Mouse (Mus musculus): Measurements from ENCODE around the gene Lrrtm3. TPM values are rescaled to one million over a fixed set of nuclear protein-coding genes. Genes with fewer than 3 reads are reported as not detected.

The Lrrtm3 gene
- polyA plus RNA-seq, 1 experiment from 2014 or later: 7.1 TPM

- Histone ChIP-seq H3K9ac (replicated peaks; ENCODE audit: low read depth, low read length) (no peak overlapping the region), H3K27ac (ENCODE audit: low read length) (no peak overlapping the region), H3K36me3 (ENCODE audit: control insufficient read depth, insufficient read depth, low read length) (no peaks in the 10 kb centered on the region), H3K27me3 (ENCODE audit: control insufficient read depth, insufficient read depth, low read length) (no peaks in the 10 kb centered on the region), H3K4me2 (replicated peaks; ENCODE audit: low read depth, low read length) (no peak overlapping the region), H3K4me3 (ENCODE audit: low read depth, low read length) (no peak overlapping the region), H3K4me1 (ENCODE audit: control insufficient read depth, insufficient read depth, low read length) (no peaks in the 10 kb centered on the region), H3K9me3 (ENCODE audit: control insufficient read depth, low read depth, low read length) (no peaks in the 10 kb centered on the region)
- 44% methylated on average over 10 of the region's 10 CpGs for WGBS
- no peak for ATAC-seq (ENCODE audit: insufficient number of reproducible peaks, insufficient read depth, low FRiP score, low read depth)
Measured at GRCm38 (mm10) chr10:64076410-64077052, 13.5 kb downstream of the Lrrtm3 start.

GRCm38 (mm10) chr10:64075944-64076343 lies 14.1 kb downstream of the Lrrtm3 start:
- Histone ChIP-seq H3K9me3 (ENCODE audit: control insufficient read depth, low read depth, low read length) (no peaks in the 10 kb centered on the region), H3K9ac (replicated peaks; ENCODE audit: low read depth, low read length) (no peak overlapping the region), H3K27me3 (ENCODE audit: control insufficient read depth, insufficient read depth, low read length) (no peaks in the 10 kb centered on the region), H3K36me3 (ENCODE audit: control insufficient read depth, insufficient read depth, low read length) (no peaks in the 10 kb centered on the region), H3K4me3 (ENCODE audit: low read depth, low read length) (no peak overlapping the region), H3K4me1 (ENCODE audit: control insufficient read depth, insufficient read depth, low read length) (no peaks in the 10 kb centered on the region), H3K27ac (ENCODE audit: low read length) (no peak overlapping the region), H3K4me2 (replicated peaks; ENCODE audit: low read depth, low read length) (no peak overlapping the region)
- 32% methylated on average over 5 of the region's 5 CpGs for WGBS
- no peak for ATAC-seq (ENCODE audit: insufficient number of reproducible peaks, insufficient read depth, low FRiP score, low read depth)

GRCm38 (mm10) chr10:64063704-64064103 lies 26.4 kb downstream of the Lrrtm3 start:
- Histone ChIP-seq H3K27me3 (ENCODE audit: control insufficient read depth, insufficient read depth, low read length) (no peaks in the 10 kb centered on the region), H3K4me3 (ENCODE audit: low read depth, low read length) (no peak overlapping the region), H3K9ac (replicated peaks; ENCODE audit: low read depth, low read length) (no peak overlapping the region), H3K4me1 (ENCODE audit: control insufficient read depth, insufficient read depth, low read length) (no peaks in the 10 kb centered on the region), H3K9me3 (ENCODE audit: control insufficient read depth, low read depth, low read length) (no peaks in the 10 kb centered on the region), H3K27ac (ENCODE audit: low read length) (no peak overlapping the region), H3K36me3 (ENCODE audit: control insufficient read depth, insufficient read depth, low read length) (no peaks in the 10 kb centered on the region), H3K4me2 (replicated peaks; ENCODE audit: low read depth, low read length) (no peak overlapping the region)
- ATAC-seq (ENCODE audit: insufficient number of reproducible peaks, insufficient read depth, low FRiP score, low read depth): no peak
- WGBS: 61% methylated on average over 9 of the region's 9 CpGs

- H3K9me3 ChIP-seq (ENCODE audit: control insufficient read depth, low read depth, low read length): no peaks in the 10 kb centered on the region
- no peak overlapping the region for H3K4me3 ChIP-seq (ENCODE audit: low read depth, low read length)
- no peak overlapping the region for H3K27ac ChIP-seq (ENCODE audit: low read length)
- no peaks in the 10 kb centered on the region for H3K4me1 ChIP-seq (ENCODE audit: control insufficient read depth, insufficient read depth, low read length)
- H3K4me2 ChIP-seq (replicated peaks; ENCODE audit: low read depth, low read length): no peak overlapping the region
- WGBS: 88% methylated on average over 6 of the region's 6 CpGs
- no peak overlapping the region for H3K9ac ChIP-seq (replicated peaks; ENCODE audit: low read depth, low read length)
- ATAC-seq (ENCODE audit: insufficient number of reproducible peaks, insufficient read depth, low FRiP score, low read depth): no peak
- H3K27me3 ChIP-seq (ENCODE audit: control insufficient read depth, insufficient read depth, low read length): no peaks in the 10 kb centered on the region
- H3K36me3 ChIP-seq (ENCODE audit: control insufficient read depth, insufficient read depth, low read length): no peaks in the 10 kb centered on the region
Measured at GRCm38 (mm10) chr10:64049946-64050345, 40.1 kb downstream of the Lrrtm3 start.

GRCm38 (mm10) chr10:64049151-64049550 lies 40.9 kb downstream of the Lrrtm3 start:
- H3K9ac ChIP-seq (replicated peaks; ENCODE audit: low read depth, low read length): no peak overlapping the region
- 78% methylated on average over 6 of the region's 6 CpGs for WGBS
- H3K4me3 ChIP-seq (ENCODE audit: low read depth, low read length): no peak overlapping the region
- no peak overlapping the region for H3K27ac ChIP-seq (ENCODE audit: low read length)
- ATAC-seq (ENCODE audit: insufficient number of reproducible peaks, insufficient read depth, low FRiP score, low read depth): no peak
- H3K4me2 ChIP-seq (replicated peaks; ENCODE audit: low read depth, low read length): no peak overlapping the region
- no peaks in the 10 kb centered on the region for H3K36me3 ChIP-seq (ENCODE audit: control insufficient read depth, insufficient read depth, low read length)
- H3K9me3 ChIP-seq (ENCODE audit: control insufficient read depth, low read depth, low read length): no peaks in the 10 kb centered on the region
- no peaks in the 10 kb centered on the region for H3K4me1 ChIP-seq (ENCODE audit: control insufficient read depth, insufficient read depth, low read length)
- no peaks in the 10 kb centered on the region for H3K27me3 ChIP-seq (ENCODE audit: control insufficient read depth, insufficient read depth, low read length)

GRCm38 (mm10) chr10:64041892-64042291 lies 48.2 kb downstream of the Lrrtm3 start:
- 87% methylated on average over 11 of the region's 11 CpGs for WGBS
- no peaks in the 10 kb centered on the region for H3K27me3 ChIP-seq (ENCODE audit: control insufficient read depth, insufficient read depth, low read length)

DNA sequence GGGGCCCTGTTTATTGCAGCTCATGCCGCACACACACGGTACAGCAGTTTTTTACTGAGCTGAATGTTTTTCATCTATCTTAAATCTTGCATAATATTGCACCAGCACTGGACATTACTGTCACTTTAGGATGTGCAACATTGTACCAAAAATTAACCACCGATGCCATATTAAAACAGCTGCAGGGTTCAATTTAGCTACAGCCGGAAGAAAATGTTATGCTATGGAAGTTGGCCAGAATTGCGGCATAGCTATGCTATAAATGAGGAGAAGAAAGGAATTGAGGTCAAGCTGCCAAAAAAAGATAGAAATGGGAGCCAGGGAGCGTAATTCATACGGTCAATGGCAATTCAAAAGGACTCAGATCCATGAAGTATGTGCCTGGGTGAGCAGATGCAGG lies 48.9 kb downstream of the Lrrtm3 start:
- Histone ChIP-seq H3K9ac (replicated peaks; ENCODE audit: low read depth, low read length) (no peak overlapping the region), H3K27ac (ENCODE audit: low read length) (no peak overlapping the region), H3K4me1 (ENCODE audit: control insufficient read depth, insufficient read depth, low read length) (no peaks in the 10 kb centered on the region), H3K9me3 (ENCODE audit: control insufficient read depth, low read depth, low read length) (no peaks in the 10 kb centered on the region), H3K4me3 (ENCODE audit: low read depth, low read length) (no peak overlapping the region), H3K36me3 (ENCODE audit: control insufficient read depth, insufficient read depth, low read length) (no peaks in the 10 kb centered on the region), H3K4me2 (replicated peaks; ENCODE audit: low read depth, low read length) (no peak overlapping the region), H3K27me3 (ENCODE audit: control insufficient read depth, insufficient read depth, low read length) (no peaks in the 10 kb centered on the region)
- 78% methylated on average over 7 of the region's 7 CpGs for WGBS
- ATAC-seq (ENCODE audit: insufficient number of reproducible peaks, insufficient read depth, low FRiP score, low read depth): no peak

More at GRCm38 (mm10) chr10:64041892-64042291, 48.2 kb downstream of the Lrrtm3 start:
- no peak overlapping the region for H3K4me3 ChIP-seq (ENCODE audit: low read depth, low read length)
- H3K27ac ChIP-seq (ENCODE audit: low read length): no peak overlapping the region
- no peak for ATAC-seq (ENCODE audit: insufficient number of reproducible peaks, insufficient read depth, low FRiP score, low read depth)
- H3K4me2 ChIP-seq (replicated peaks; ENCODE audit: low read depth, low read length): no peak overlapping the region
- H3K9me3 ChIP-seq (ENCODE audit: control insufficient read depth, low read depth, low read length): no peaks in the 10 kb centered on the region
- no peaks in the 10 kb centered on the region for H3K4me1 ChIP-seq (ENCODE audit: control insufficient read depth, insufficient read depth, low read length)
- H3K9ac ChIP-seq (replicated peaks; ENCODE audit: low read depth, low read length): no peak overlapping the region
- H3K36me3 ChIP-seq (ENCODE audit: control insufficient read depth, insufficient read depth, low read length): no peaks in the 10 kb centered on the region

DNA sequence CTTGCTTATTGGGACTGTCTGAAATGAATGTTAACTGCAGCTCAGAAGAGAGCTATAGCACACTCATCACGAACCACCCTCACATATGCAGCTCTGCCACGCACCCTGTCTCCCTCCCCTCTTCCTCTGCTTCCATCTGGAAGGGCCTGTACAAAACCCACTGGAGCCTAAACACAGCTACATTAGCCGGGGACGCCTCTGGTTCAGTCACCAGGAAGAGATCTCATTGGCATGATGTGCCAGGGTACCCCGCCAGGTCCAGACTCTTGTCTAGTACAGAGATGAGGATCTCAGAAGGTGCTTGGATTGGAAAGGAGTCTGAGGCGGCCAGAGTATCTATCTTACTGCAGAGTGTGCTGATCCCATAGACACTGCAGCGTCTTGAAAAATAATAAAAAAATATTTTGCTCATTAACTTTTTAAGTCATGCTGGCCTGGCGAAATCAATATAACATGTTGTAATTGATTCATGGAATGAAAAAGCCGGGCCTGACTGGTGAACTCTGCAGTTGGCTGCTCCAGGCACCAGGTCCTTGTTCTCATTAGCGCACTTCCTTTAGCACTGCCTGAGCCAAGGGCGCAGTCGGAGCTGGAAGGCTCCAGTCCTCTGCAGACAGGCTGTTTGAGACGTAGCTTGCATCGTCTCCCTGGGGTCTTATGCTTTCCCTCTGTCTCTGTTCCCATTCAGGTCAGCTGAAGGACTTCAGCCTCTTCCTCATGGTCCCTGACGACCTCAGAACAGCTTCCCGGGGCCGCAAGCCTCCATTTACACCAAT lies 50.1 kb downstream of the Lrrtm3 start:
- Histone ChIP-seq H3K36me3 (ENCODE audit: control insufficient read depth, insufficient read depth, low read length) (no peaks in the 10 kb centered on the region), H3K4me1 (ENCODE audit: control insufficient read depth, insufficient read depth, low read length) (no peaks in the 10 kb centered on the region), H3K9ac (replicated peaks; ENCODE audit: low read depth, low read length) (no peak overlapping the region), H3K9me3 (ENCODE audit: control insufficient read depth, low read depth, low read length) (no peaks in the 10 kb centered on the region), H3K4me2 (replicated peaks; ENCODE audit: low read depth, low read length) (no peak overlapping the region), H3K27ac (ENCODE audit: low read length) (no peak overlapping the region), H3K4me3 (ENCODE audit: low read depth, low read length) (no peak overlapping the region), H3K27me3 (ENCODE audit: control insufficient read depth, insufficient read depth, low read length) (no peaks in the 10 kb centered on the region)
- 75% methylated on average over 17 of the region's 17 CpGs for whole genome bisulfite sequencing
- no peak for ATAC-seq (ENCODE audit: insufficient number of reproducible peaks, insufficient read depth, low FRiP score, low read depth)
